Comparison of ENCODE assay signal across 1 mouse cellular context in genomic region chr17:24894995-24895547, GRCm38 (mm10).
TF ChIP-seq lines count a peak whose summit lies in the region.

Eme2 (minus strand) TSS chr17:24895087.
Mrps34 (plus strand) TSS chr17:24895116.

TF ChIP-seq in CH12.LX, 34 proteins besides CTCF, POLR2A, EP300 and RAD21 (continued from another document):
- TF ChIP-seq TBP (conservative IDR thresholded peaks at IDR 0.05; ENCODE audit: low read depth, low read length) (peak; percentile 84), JUN (IDR thresholded peaks at IDR 0.05; ENCODE audit: insufficient read depth, low read depth, low read length) (no peak), CHD2 (IDR thresholded peaks at IDR 0.05; ENCODE audit: low read length) (no peak), ETS1 (conservative IDR thresholded peaks at IDR 0.05; ENCODE audit: low read depth, low read length) (no peak), USF2 (conservative IDR thresholded peaks at IDR 0.05; ENCODE audit: low read depth, low read length) (no peak), PAX5 (IDR thresholded peaks at IDR 0.05; ENCODE audit: low read length) (no peak), ZNF384 (IDR thresholded peaks at IDR 0.05; ENCODE audit: low read depth, low read length) (no peak; the same call in 1 of the 2 replicates), MAX (IDR thresholded peaks at IDR 0.05; ENCODE audit: low read length) (no peak; the same call in 1 of the 2 replicates), RCOR1 (conservative IDR thresholded peaks at IDR 0.05; ENCODE audit: low read depth, low read length) (no peak), MYC (IDR thresholded peaks at IDR 0.05; ENCODE audit: low read depth, low read length) (no peak; the same call in 1 of the 2 replicates), CHD1 (IDR thresholded peaks at IDR 0.05; ENCODE audit: low read depth, low read length) (no peak; the same call in 1 of the 2 replicates), TCF12 (IDR thresholded peaks at IDR 0.05; ENCODE audit: low read depth, low read length) (peak; percentile 91), MEF2A (IDR thresholded peaks at IDR 0.05; ENCODE audit: borderline replicate concordance, low read depth, low read length) (no peak), GABPA (IDR thresholded peaks at IDR 0.05; ENCODE audit: insufficient replicate concordance, low read depth, low read length) (peak; percentile 7; the same call in 1 of the 2 replicates), SMC3 (IDR thresholded peaks at IDR 0.05; ENCODE audit: low read depth, low read length) (no peak), USF1 (IDR thresholded peaks at IDR 0.05; ENCODE audit: low read depth, low read length) (no peak), MAZ (IDR thresholded peaks at IDR 0.05; ENCODE audit: low read depth, low read length) (0 out of 2 replicates have a peak, but pooled peaks have one; percentile 30), E2F4 (IDR thresholded peaks at IDR 0.05; ENCODE audit: insufficient replicate concordance, low read depth, low read length) (no peak), NELFE (IDR thresholded peaks at IDR 0.05; ENCODE audit: low read depth, low read length) (peak; percentile 88), ZMIZ1 (IDR thresholded peaks at IDR 0.05; ENCODE audit: low read depth, low read length) (peak; percentile 89), ZKSCAN1 (IDR thresholded peaks at IDR 0.05; ENCODE audit: borderline replicate concordance, low read depth, low read length) (no peak), BHLHE40 (IDR thresholded peaks at IDR 0.05; ENCODE audit: low read depth, low read length) (peak; percentile 32), MXI1 (IDR thresholded peaks at IDR 0.05; ENCODE audit: low read depth, low read length) (peak; percentile 85; the same call in 1 of the 2 replicates), ZC3H11A (IDR thresholded peaks at IDR 0.05; ENCODE audit: low read depth, low read length) (no peak)
